Comparison of ENCODE assay signal across 8 mouse cellular contexts in the genomic region with DNA sequence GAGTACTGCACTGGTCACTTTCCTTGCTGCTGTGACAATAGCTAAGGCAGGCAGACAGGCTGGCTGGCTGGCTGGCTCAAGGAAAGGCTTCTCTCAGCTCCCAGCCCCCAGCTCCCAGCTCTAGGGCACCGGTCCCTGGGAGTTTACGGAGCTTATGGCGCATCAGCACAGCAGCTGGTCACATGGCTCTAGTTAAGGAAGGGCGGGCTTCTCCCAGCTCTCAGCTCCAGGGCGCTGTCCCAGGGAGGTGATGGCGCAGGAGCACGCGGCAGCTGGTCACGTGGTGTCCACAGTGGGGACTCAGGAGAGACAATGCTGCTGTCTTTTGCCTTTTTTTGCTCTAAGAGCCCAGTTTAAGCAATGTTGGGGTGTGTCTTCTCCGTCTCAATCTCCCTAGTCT.
DNase-seq lines count a peak whose midpoint lies in the region; ATAC-seq and TF ChIP-seq lines count a peak whose summit lies in the region.

No protein-coding gene starts in this region.

- in situ Hi-C loops in ES-E14 (cut with MboI; ENCODE audit: low sequenced_read_pairs in 2 of 2, unreplicated experiment in 2 of 2) = no loop called here

- WGBS in hindbrain, embryonic 13.5 days = 32% methylated on average over 10 of the region's 10 CpGs

- H3K9me3 ChIP-seq in ES-E14 (ENCODE audit: control insufficient read depth, insufficient read depth, low read depth, low read length) = no peaks in the 10 kb centered on the region
- no peaks in the 10 kb centered on the region for H3K9me3 ChIP-seq in hindbrain, embryonic 13.5 days

- intact Hi-C loops in heart, postnatal 25 days (cut with DNase I) = no loop called here

- no peak for TF ChIP-seq CTCF in embryonic fibroblast, embryonic 13.5 days (IDR thresholded peaks at IDR 0.05; ENCODE audit: borderline replicate concordance, insufficient read depth, low read length)

- no peak overlapping the region for H3K4me3 ChIP-seq in ES-E14 (ENCODE audit: insufficient read depth in 1 of 2, low read depth in 1 of 2, low read length in 2 of 2, poor library complexity in 1 of 2, severe bottlenecking in 1 of 2)
- no peak overlapping the region for H3K4me3 ChIP-seq in embryonic fibroblast, embryonic 13.5 days (ENCODE audit: insufficient read depth, low read length)
- peak overlapping the region; percentile 19; the same call in 1 of the 2 replicates for H3K4me3 ChIP-seq in hindbrain, embryonic 13.5 days

- ATAC-seq in hindbrain, embryonic 13.5 days (ENCODE audit: low FRiP score) = peak; percentile 66

- peak; percentile 91 for DNase-seq in heart, adult 11 months
- no peak for DNase-seq in heart, postnatal 25 days (ENCODE audit: low spot score)
- DNase-seq in ES-E14 (ENCODE audit: low read depth, low spot score) = peak; percentile 62
- peak; percentile 39 for DNase-seq in mesoderm, embryonic 11.5 days (ENCODE audit: low read depth, low spot score)
- peak; percentile 53 for DNase-seq in testis, postnatal 14 days (ENCODE audit: low spot score)
- DNase-seq in thymus, postnatal 10 days (ENCODE audit: low spot score in 2 of 2) = no peak

- H3K36me3 ChIP-seq in ES-E14 (ENCODE audit: control insufficient read depth, insufficient read depth, low read length, poor library complexity, severe bottlenecking) = no peaks in the 10 kb centered on the region
- no peaks in the 10 kb centered on the region for H3K36me3 ChIP-seq in hindbrain, embryonic 13.5 days

- H3K4me1 ChIP-seq in ES-E14 (ENCODE audit: control insufficient read depth in 2 of 2, insufficient read depth in 2 of 2, low read length in 2 of 2, poor library complexity in 1 of 2) = peaks cover 7 to 11% of the 10 kb centered on the region in 2 experiments; a peak in 3 of 4 replicates
- H3K4me1 ChIP-seq in embryonic fibroblast, embryonic 13.5 days (ENCODE audit: control insufficient read depth, insufficient read depth, low read length) = no peaks in the 10 kb centered on the region; the same call in 1 of the 2 replicates
- H3K4me1 ChIP-seq in hindbrain, embryonic 13.5 days (replicated peaks) = peaks cover 8% of the 10 kb centered on the region

- TF ChIP-seq POLR2A in embryonic fibroblast, embryonic 13.5 days (IDR thresholded peaks at IDR 0.05; ENCODE audit: low read depth, low read length) = no peak

- peaks cover 18% of the 10 kb centered on the region for H3K27me3 ChIP-seq in hindbrain, embryonic 13.5 days

- peak overlapping the region; percentile 51; the same call in 1 of the 2 replicates for H3K9ac ChIP-seq in ES-E14 (ENCODE audit: insufficient read depth, low read depth, low read length, poor library complexity, severe bottlenecking)
- H3K9ac ChIP-seq in hindbrain, embryonic 13.5 days = 0 out of 2 replicates have a peak overlapping the region, but pooled peaks have one; percentile 39

- H3K4me2 ChIP-seq in hindbrain, embryonic 13.5 days = peak overlapping the region; percentile 48

- peak overlapping the region; percentile 6; the same call in 1 of the 2 replicates for H3K27ac ChIP-seq in ES-E14 (ENCODE audit: insufficient read depth, low read depth, low read length, poor library complexity, severe bottlenecking)
- peak overlapping the region; percentile 73 for H3K27ac ChIP-seq in embryonic fibroblast, embryonic 13.5 days (ENCODE audit: insufficient read depth, low read length)
- no peak overlapping the region for H3K27ac ChIP-seq in hindbrain, embryonic 13.5 days

TF ChIP-seq in ES-E14, 5 proteins besides CTCF, POLR2A, EP300 and RAD21:
- TF ChIP-seq ZC3H11A (IDR thresholded peaks at IDR 0.05; ENCODE audit: borderline replicate concordance, low read depth, low read length) (no peak), ZNF384 (IDR thresholded peaks at IDR 0.05; ENCODE audit: low read depth, low read length) (no peak), MAFK (IDR thresholded peaks at IDR 0.05; ENCODE audit: insufficient read depth, low read depth, low read length) (no peak), HCFC1 (IDR thresholded peaks at IDR 0.05; ENCODE audit: borderline replicate concordance, insufficient read depth, low read length) (no peak), CHD2 (IDR thresholded peaks at IDR 0.05; ENCODE audit: low read depth, low read length) (no peak)

Comparison
In these comparisons a context has a peak if more than half of its experiments do, and no peak if none do; other contexts are left out.
1. DNase-seq: peak in heart, adult 11 months (single experiment), ES-E14 (single experiment), mesoderm, embryonic 11.5 days (single experiment) and testis, postnatal 14 days (single experiment); none in heart, postnatal 25 days (single experiment) and thymus, postnatal 10 days (0 of 2).